Mouse (Mus musculus): ENCODE measurements at regions not wholly inside any gene's neighbourhood (a gene's known extent, or its start where the extent isn't known, plus 50 kb on each side); places are given as distances from the start of the nearest gene placed in this dataset.

DNA sequence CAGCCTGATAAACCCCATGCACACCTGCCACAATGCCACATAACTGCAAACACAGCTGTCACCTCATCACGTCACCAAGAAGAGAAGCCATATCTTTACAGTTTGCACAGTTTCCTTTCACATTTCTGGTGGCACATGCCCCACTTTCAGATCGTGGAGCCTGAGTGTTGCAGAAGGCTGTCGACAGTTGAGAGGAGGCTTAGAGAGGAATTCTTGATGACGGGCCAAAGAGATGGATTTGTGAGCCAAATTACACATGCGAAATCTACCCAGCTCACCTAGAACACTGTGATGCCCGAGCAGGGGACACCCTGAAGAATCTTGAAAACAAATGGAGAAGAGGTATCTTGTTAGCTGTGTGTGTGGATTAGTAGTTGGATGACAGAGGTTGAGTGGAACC is 77.4 kb downstream of the Cmpk2 start:
- TF ChIP-seq GATA1 (IDR thresholded peaks at IDR 0.05; ENCODE audit: borderline replicate concordance, low read length) (no peak), CTCF (IDR thresholded peaks at IDR 0.05; ENCODE audit: low read depth, low read length) (no peak), POLR2AphosphoS5 (IDR thresholded peaks at IDR 0.05; ENCODE audit: insufficient replicate concordance, low read depth, low read length) (no peak)
